In the genomic region with DNA sequence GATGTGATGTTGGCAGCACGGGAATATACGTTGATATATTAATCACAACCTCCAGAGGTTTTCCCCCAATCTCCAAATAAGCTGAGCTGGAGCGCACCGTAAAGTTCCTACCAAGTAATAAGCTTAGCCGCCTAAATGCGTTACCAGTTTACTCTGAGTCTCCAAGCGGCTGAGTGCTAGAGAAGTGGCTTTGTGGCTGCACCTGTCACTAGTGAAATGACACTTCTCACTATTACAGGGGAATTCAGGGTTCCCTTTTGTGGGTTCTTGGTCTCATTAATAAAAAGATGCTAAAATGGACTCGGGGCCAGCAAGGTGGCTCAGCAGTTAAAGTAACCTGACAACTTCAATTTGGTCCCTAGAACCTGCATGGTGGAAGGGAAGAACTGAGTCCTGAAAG, we compare ENCODE assay signal across 24 mouse cellular contexts.
"Had no signal": no experiment of that assay in that cellular context is flagged by ENCODE, and none has a peak within 500 bp of the region (broad histone marks: within the 10 kb centered on the region; RNA-seq: fewer than 3 reads in every experiment).

No protein-coding gene starts in this region.

- ATAC-seq: hindbrain, postnatal 0 days; intestine, postnatal 0 days; liver, embryonic 12.5 days had no signal

- H3K27ac ChIP-seq: heart, adult 2 months; heart, embryonic 13.5 days; heart, embryonic 15.5 days; hindbrain, embryonic 15.5 days; hindbrain, postnatal 0 days; layer of hippocampus, adult 2 months; left cerebral cortex, adult 2 months; limb, embryonic 13.5 days; limb, embryonic 15.5 days; liver, embryonic 12.5 days; liver, embryonic 14.5 days had no signal

- H3K36me3 ChIP-seq: heart, embryonic 13.5 days; heart, embryonic 15.5 days; hindbrain, embryonic 15.5 days; limb, embryonic 13.5 days; limb, embryonic 15.5 days; liver, embryonic 12.5 days had no signal

- H3K9ac ChIP-seq: heart, embryonic 13.5 days; heart, embryonic 15.5 days; hindbrain, embryonic 15.5 days; limb, embryonic 13.5 days; limb, embryonic 15.5 days; liver, embryonic 12.5 days; liver, embryonic 14.5 days had no signal

- H3K27me3 ChIP-seq: heart, embryonic 13.5 days; heart, embryonic 15.5 days; hindbrain, embryonic 15.5 days; limb, embryonic 13.5 days; limb, embryonic 15.5 days had no signal

- H3K4me3 ChIP-seq: heart, adult 2 months; heart, embryonic 13.5 days; heart, embryonic 15.5 days; hindbrain, embryonic 15.5 days; layer of hippocampus, adult 2 months; left cerebral cortex, adult 2 months; limb, embryonic 13.5 days; limb, embryonic 15.5 days; liver, embryonic 12.5 days had no signal

- H3K9me3 ChIP-seq: heart, embryonic 13.5 days; heart, embryonic 15.5 days; hindbrain, embryonic 15.5 days; limb, embryonic 13.5 days; limb, embryonic 15.5 days; liver, embryonic 12.5 days had no signal

- H3K4me1 ChIP-seq: hindbrain, embryonic 15.5 days; limb, embryonic 15.5 days; liver, embryonic 12.5 days had no signal

- H3K4me2 ChIP-seq: heart, embryonic 11.5 days; heart, embryonic 13.5 days; heart, embryonic 15.5 days; hindbrain, embryonic 15.5 days; limb, embryonic 13.5 days; limb, embryonic 15.5 days; liver, embryonic 12.5 days had no signal

- DNase-seq: gastrocnemius, postnatal 14 days; gastrocnemius, postnatal 36 days; heart, adult 11 months; heart, adult 2 months; heart, postnatal 14 days; heart, postnatal 36 days; kidney, adult 18-20 months; kidney, adult 8-10 months; kidney, postnatal 10 days; kidney, postnatal 25 days; kidney, postnatal 4 days; left cerebral cortex, postnatal 4 days had no signal
